Mouse (Mus musculus): ENCODE measurements around the gene Nfatc4. TPM values are rescaled to one million over a fixed set of nuclear protein-coding genes. Genes with fewer than 3 reads are reported as not detected.

The Nfatc4 gene
- total RNA-seq, 2 experiments from 2014 or later, result 3.9 to 4.1 TPM

- intact Hi-C loops (cut with DNase I), result no loop called here
- DNase-seq (ENCODE audit: extremely low spot score in 1 of 2, low spot score in 2 of 2), result no peak
Observed at GRCm38 (mm10) chr14:55840853-55841366, 18.0 kb downstream of the Nfatc4 start.

- intact Hi-C loops (cut with DNase I), result no loop called here
Observed at GRCm38 (mm10) chr14:55842794-55843193, 19.9 kb downstream of the Nfatc4 start.

DNA sequence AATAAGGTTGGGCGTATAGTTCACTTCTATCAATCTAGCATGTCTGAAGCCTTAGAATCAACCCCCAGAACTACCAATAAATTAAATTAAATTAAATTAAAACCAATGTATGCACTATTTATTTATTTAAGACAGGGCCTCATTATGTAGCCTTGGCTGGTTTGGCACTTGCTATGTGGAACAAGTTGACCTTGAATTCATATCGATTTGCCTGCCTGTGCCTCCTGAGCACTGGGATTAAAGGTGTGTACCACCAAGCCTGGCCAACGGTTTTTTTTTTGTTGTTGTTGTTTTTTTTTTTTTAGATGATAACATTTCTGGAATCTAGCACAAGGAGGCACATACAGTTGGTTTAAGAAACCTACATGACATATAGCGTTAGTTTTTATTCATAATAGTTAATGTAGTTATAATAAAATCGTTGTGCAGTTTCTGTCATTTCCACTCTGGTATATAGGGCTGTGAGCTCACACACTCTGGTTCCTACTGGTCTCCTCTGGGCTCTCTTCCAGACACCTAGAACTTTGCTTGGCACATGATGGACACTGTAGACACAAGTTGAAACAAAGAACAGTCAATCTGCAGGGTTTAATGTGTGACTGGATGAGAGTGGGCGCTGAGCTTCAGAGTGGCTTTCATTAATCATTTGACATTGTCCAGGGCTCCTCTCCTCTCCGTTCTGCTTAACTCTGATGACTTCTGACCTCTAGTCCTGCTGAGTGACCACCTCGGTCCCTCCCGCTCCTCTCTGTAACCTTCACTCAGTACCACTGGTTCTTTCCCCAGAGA lies 22.8 kb downstream of the Nfatc4 start:
- intact Hi-C loops (cut with DNase I), result no loop called here
- DNase-seq (ENCODE audit: extremely low spot score in 1 of 2, low spot score in 2 of 2), result no peak

More at GRCm38 (mm10) chr14:55842794-55843193, 19.9 kb downstream of the Nfatc4 start:
- DNase-seq (ENCODE audit: extremely low spot score in 1 of 2, low spot score in 2 of 2), result no peak

DNA sequence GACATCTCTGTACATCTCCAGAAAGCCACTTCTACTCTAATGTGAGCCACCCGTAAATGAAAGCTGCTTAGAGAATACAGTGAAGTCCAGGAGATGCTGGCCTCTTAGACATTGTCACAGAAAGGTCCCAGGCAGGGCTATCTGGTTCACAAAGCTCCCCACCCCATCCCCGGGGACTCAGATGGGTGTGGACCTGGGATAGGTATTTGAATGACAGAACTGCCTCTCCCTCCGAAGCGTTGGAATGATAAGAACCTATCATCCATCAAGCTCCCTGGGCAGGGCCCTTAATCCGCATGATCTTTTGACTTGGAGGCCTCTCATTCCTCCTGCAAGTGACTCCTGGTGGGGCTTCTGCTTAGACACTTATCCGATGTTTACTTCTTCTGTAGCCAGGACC lies 27.9 kb downstream of the Nfatc4 start:
- intact Hi-C loops (cut with DNase I), result no loop called here
- DNase-seq (ENCODE audit: extremely low spot score in 1 of 2, low spot score in 2 of 2), result no peak

- intact Hi-C loops (cut with DNase I), result no loop called here
- peak; percentile 27 to 72 for DNase-seq (ENCODE audit: extremely low spot score in 1 of 2, low spot score in 2 of 2)
Observed at GRCm38 (mm10) chr14:55852646-55853551, 30.0 kb downstream of the Nfatc4 start.

GRCm38 (mm10) chr14:55853621-55854285 lies 30.8 kb downstream of the Nfatc4 start, which contains the start of gene Nynrin:
Gene Nynrin (plus strand): TSS chr14:55854010.
- intact Hi-C loops (cut with DNase I), result no loop called here
- peak; percentile 23 to 89 for DNase-seq (ENCODE audit: extremely low spot score in 1 of 2, low spot score in 2 of 2)

- DNase-seq (ENCODE audit: extremely low spot score in 1 of 2, low spot score in 2 of 2), result no peak
- intact Hi-C loops (cut with DNase I), result no loop called here
Observed at GRCm38 (mm10) chr14:55854406-55855100, 31.6 kb downstream of the Nfatc4 start.

DNA sequence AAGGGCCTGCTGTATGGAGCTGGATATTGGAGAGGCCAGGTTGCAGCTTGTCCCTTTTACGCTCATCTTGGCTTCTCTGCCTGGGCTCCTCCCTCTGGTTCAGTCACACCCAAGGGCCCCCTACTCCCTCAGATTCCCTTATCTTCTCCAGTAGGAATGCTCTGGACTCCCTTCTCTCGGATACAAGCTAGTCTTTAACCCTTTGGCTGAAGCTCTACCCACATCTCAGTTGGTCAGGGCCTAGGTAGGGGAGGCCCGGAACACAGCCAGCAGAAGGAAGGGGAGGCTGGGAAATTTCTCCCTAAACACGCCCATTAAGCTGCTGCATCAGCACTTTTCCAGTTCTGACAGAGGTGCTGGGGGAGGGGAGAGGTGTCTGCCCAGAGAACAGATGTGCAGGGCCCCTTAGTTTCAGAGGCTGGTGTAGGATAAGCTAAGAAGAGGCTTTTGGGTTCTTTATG lies 32.2 kb downstream of the Nfatc4 start:
- intact Hi-C loops (cut with DNase I), result no loop called here
- DNase-seq (ENCODE audit: extremely low spot score in 1 of 2, low spot score in 2 of 2), result peak in 1 of 2 experiments; percentile 64

GRCm38 (mm10) chr14:55857588-55857987 lies 34.6 kb downstream of the Nfatc4 start:
- intact Hi-C loops (cut with DNase I), result no loop called here
- DNase-seq (ENCODE audit: extremely low spot score in 1 of 2, low spot score in 2 of 2), result no peak

- intact Hi-C loops (cut with DNase I), result loop anchor here (5.0 kb wide), 1 partner anchor 40 kb away; the partner anchor contains the start of gene Nfatc4
- no peak for DNase-seq (ENCODE audit: extremely low spot score in 1 of 2, low spot score in 2 of 2)
Observed at GRCm38 (mm10) chr14:55862186-55862585, 39.2 kb downstream of the Nfatc4 start.

DNA sequence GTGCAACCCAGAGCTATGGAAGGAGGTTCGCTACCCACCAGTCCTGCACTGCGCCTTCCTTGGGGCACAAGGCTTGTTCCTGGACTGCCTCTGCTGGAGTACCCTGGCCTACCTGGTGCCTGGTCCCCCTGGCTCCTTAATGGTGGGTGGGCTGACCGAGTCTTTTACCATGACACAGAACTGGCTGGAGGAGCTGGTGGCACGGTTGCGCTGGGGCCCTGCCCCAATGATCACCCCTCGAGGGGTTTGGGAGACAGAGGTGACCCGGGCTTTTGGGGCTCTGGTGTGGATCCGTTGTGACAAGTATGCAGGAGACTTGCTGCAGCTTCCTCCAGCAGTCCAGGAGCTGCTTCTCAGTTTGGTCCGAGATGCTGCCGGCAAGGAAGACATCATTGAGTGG lies 40.0 kb downstream of the Nfatc4 start:
- intact Hi-C loops (cut with DNase I), result loop anchor here (5.0 kb wide), 1 partner anchor 41 kb away; the partner anchor contains the start of gene Nfatc4
- DNase-seq (ENCODE audit: extremely low spot score in 1 of 2, low spot score in 2 of 2), result no peak

DNA sequence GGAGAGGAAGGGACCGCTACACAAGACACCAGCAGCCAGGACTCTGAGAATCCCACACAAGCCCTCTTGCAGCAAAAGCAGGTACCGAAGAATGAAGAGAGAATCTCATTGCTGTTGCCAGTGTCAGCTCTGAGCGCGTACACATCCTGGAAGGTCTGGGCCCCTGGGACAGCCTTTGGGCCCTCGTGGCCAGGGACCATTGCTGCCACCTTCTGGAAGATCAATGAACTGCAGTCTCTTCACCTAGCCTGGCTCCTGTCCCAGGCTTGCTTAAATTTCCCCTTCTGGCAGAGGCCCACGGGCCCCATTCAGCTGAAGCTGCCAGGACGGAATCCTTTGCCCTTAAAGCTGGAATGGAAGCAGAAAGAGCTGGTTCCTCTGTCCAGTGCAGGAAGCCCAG lies 40.8 kb downstream of the Nfatc4 start:
- DNase-seq (ENCODE audit: extremely low spot score in 1 of 2, low spot score in 2 of 2), result peak; percentile 39 to 76
- intact Hi-C loops (cut with DNase I), result loop anchor here (5.0 kb wide), 1 partner anchor 41 kb away; the partner anchor contains the start of gene Nfatc4

DNA sequence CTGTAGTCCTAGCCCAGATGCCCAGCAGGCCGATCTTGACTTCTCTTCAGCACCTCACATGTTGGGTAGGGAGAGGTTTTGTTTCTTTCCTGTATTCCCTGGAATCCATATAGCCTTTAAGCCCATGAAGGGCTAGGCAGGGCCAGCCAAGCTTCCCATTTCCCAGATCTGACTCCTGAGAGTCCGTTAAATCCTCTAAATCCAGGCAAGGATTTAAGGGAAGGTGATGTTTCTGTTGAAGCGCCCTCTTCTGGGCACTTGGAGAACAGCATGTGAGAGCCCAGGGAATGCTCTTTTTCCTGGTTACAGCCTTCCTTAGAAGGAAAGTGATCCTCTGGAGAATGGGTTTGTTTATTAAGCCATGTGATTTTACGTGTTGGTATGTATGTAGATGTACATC lies 44.0 kb downstream of the Nfatc4 start:
- DNase-seq (ENCODE audit: extremely low spot score in 1 of 2, low spot score in 2 of 2), result peak in 1 of 2 experiments; percentile 56
- intact Hi-C loops (cut with DNase I), result no loop called here

- intact Hi-C loops (cut with DNase I), result no loop called here
- no peak for DNase-seq (ENCODE audit: extremely low spot score in 1 of 2, low spot score in 2 of 2)
Observed at GRCm38 (mm10) chr14:55868230-55869026, 45.5 kb downstream of the Nfatc4 start.

GRCm38 (mm10) chr14:55869538-55869937 lies 46.6 kb downstream of the Nfatc4 start:
- intact Hi-C loops (cut with DNase I), result no loop called here
- no peak for DNase-seq (ENCODE audit: extremely low spot score in 1 of 2, low spot score in 2 of 2)

DNA sequence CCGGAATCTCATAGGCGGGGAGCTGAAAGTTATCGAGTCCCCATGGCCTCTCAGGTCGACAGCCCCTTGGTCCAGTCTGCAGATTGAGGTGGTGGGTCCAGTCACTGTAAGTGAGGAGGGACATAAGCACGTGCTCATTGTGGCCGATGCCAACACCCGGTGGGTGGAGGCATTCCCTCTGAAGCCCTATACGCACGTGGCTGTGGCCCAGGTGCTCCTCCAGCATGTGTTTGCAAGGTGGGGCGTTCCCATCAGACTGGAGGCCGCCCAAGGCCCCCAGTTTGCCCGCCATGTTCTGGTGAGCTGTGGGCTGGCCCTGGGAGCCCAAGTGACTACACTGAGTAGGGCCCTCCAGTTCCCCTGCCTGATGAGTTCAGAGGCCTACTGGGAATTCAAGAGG lies 49.1 kb downstream of the Nfatc4 start:
- no peak for DNase-seq (ENCODE audit: extremely low spot score in 1 of 2, low spot score in 2 of 2)
- intact Hi-C loops (cut with DNase I), result loop anchor here (5.0 kb wide), 1 partner anchor 45 kb away; no protein-coding TSS in a partner anchor

- intact Hi-C loops (cut with DNase I), result loop anchor here (5.0 kb wide), 1 partner anchor 45 kb away; no protein-coding TSS in a partner anchor
- no peak for DNase-seq (ENCODE audit: extremely low spot score in 1 of 2, low spot score in 2 of 2)
Observed at GRCm38 (mm10) chr14:55872551-55872950, 49.6 kb downstream of the Nfatc4 start.

All from left cerebral cortex, postnatal 10 days (tissue).